8 mouse cellular contexts compared by ENCODE assay signal in the genomic region with DNA sequence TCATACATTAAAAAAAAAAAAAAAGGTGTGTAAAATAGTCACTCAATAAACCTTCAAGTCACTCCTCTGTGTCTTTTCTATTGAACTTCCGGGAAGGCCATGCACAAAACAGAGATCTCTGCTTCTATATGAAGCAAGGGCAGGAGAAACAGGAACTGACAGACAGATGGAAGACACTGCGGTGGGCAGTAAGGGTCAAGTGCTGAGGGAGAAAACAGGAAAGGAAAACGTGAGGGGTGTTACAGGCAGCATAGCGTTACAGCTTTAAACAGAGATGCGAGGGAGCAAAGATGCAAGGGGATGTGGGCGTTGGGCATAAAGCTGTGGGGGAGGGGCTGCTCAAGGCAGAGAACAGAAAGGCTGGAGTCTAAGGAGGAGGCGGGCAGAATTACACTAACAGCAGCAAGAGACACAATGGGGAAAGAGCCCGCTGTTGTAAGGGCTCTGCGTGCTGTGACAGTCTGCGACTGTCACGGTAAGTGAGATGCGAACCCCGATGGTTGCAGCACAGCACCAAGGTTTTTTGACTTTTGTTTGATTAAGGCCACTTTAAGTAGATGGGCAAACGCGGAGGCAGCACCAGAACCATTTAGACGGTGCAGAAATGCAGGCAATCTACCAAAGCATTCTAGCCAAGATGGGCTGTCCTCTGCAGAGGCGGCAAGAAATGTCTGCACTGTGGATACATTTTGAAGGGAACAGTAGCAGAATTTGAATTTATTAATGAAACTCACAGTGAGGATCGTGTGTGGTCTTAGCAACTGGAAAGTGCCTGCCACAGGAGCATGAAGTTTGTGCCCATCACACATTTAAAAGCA.
DNase-seq lines count a peak whose midpoint lies in the region; ATAC-seq and TF ChIP-seq lines count a peak whose summit lies in the region.

No protein-coding gene starts in this region.

- DNase-seq in layer of hippocampus, adult 11-12 months (ENCODE audit: low spot score), result peak; percentile 18
- no peak for DNase-seq in layer of hippocampus, adult 9-10 months (ENCODE audit: low spot score)
- DNase-seq in embryo, embryonic 11 days, result peak; percentile 76
- peak; percentile 64 for DNase-seq in hindbrain, postnatal 0 days (ENCODE audit: low spot score)
- peak; percentile 50 for DNase-seq in retina, embryonic 14.5 days (ENCODE audit: low spot score)
- DNase-seq in adrenal gland, adult (ENCODE audit: inconsistent age in 2 of 2, low spot score in 1 of 2), result no peak

- 0 out of 2 replicates have a peak, but pooled peaks cover 6% of the 10 kb centered on the region for H3K4me1 ChIP-seq in hindbrain, postnatal 0 days (ENCODE audit: insufficient read depth, low read length)
- H3K4me1 ChIP-seq in liver, embryonic 15.5 days (replicated peaks), result peaks cover 43% of the 10 kb centered on the region

- 7% methylated on average over 18 of the region's 18 CpGs for WGBS in hindbrain, postnatal 0 days
- 27% methylated on average over 18 of the region's 18 CpGs for WGBS in liver, embryonic 15.5 days (ENCODE audit: insufficient replicate concordance)

- no peaks in the 10 kb centered on the region for H3K9me3 ChIP-seq in hindbrain, postnatal 0 days (ENCODE audit: low read length)
- no peaks in the 10 kb centered on the region for H3K9me3 ChIP-seq in liver, embryonic 15.5 days (replicated peaks)

- peak overlapping the region; percentile 44 for H3K9ac ChIP-seq in hindbrain, postnatal 0 days (replicated peaks; ENCODE audit: low read length)
- no peak overlapping the region for H3K9ac ChIP-seq in liver, embryonic 15.5 days

- H3K4me2 ChIP-seq in hindbrain, postnatal 0 days (ENCODE audit: low read depth, low read length), result peak overlapping the region; percentile 58
- peak overlapping the region; percentile 27 for H3K4me2 ChIP-seq in liver, embryonic 15.5 days

- H3K27ac ChIP-seq in hindbrain, postnatal 0 days, result peak overlapping the region; percentile 32; the same call in 1 of the 2 replicates
- 0 out of 2 replicates have a peak overlapping the region, but pooled peaks have one; percentile 19 for H3K27ac ChIP-seq in liver, embryonic 15.5 days (replicated peaks)

- ATAC-seq in hindbrain, postnatal 0 days, result peak; percentile 79
- no peak for ATAC-seq in liver, embryonic 15.5 days (ENCODE audit: insufficient read depth)
- ATAC-seq in cerebellum, adult (ENCODE audit: insufficient number of reproducible peaks, low FRiP score, low TSS enrichment), result no peak

- no peak for TF ChIP-seq CTCF in hindbrain, postnatal 0 days (IDR thresholded peaks at IDR 0.05; ENCODE audit: low read depth)

- peak overlapping the region; percentile 26 for H3K4me3 ChIP-seq in hindbrain, postnatal 0 days (ENCODE audit: low read length)
- no peak overlapping the region for H3K4me3 ChIP-seq in liver, embryonic 15.5 days (replicated peaks)

- no peaks in the 10 kb centered on the region for H3K27me3 ChIP-seq in hindbrain, postnatal 0 days (ENCODE audit: insufficient read depth, low read length)
- no peaks in the 10 kb centered on the region for H3K27me3 ChIP-seq in liver, embryonic 15.5 days

- no peaks in the 10 kb centered on the region for H3K36me3 ChIP-seq in hindbrain, postnatal 0 days (ENCODE audit: insufficient read depth, low read length)
- H3K36me3 ChIP-seq in liver, embryonic 15.5 days (replicated peaks), result no peaks in the 10 kb centered on the region

Comparison
In these comparisons a context has a peak if more than half of its experiments do, and no peak if none do; other contexts are left out.
1. DNase-seq: peak in layer of hippocampus, adult 11-12 months (single experiment), embryo, embryonic 11 days (single experiment), hindbrain, postnatal 0 days (single experiment) and retina, embryonic 14.5 days (single experiment); none in layer of hippocampus, adult 9-10 months (single experiment) and adrenal gland, adult (0 of 2).